Mouse (Mus musculus): ENCODE results near the gene Greb1.

Greb1 gene

DNA sequence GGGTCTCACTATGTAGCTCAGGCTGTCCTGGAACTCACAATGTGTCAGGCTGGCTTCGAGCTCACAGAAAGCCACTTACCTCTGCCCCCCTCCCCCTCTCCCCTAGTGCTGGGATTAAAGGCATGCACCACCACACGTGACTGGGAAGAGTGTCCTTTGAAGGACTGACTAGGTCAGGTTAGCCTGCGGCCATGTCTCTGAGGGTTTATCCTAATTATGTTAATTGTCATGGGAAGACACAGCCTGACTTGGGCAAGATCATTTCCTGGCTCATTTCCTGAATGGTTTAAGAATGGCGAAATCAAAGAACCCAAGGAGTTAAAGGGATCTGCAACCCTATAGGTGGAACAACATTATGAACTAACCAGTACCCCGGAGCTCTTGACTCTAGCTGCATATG, 105.9 kb downstream of the Greb1 start:
- no peak for DNase-seq (ENCODE audit: low spot score)

DNA sequence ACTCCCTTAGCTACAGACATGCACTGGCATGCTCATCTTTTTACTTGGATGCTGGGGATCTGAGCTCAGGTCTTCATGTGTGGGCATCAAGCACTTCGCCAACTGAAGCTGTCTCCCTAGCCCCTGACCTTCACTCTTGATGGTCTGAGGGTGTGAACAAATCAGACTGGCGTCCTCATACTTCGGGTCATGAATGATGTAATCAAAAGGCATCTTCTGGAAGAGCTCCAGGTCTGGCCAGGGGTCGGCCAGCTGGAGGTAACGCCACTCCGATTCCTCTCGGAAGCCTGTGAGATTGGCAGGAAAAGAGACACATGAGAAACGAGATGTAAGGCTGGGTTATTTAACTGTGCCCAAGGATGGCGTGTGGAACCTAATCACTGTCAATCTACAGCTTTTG, 110.1 kb downstream of the Greb1 start:
- DNase-seq (ENCODE audit: low spot score): no peak

DNA sequence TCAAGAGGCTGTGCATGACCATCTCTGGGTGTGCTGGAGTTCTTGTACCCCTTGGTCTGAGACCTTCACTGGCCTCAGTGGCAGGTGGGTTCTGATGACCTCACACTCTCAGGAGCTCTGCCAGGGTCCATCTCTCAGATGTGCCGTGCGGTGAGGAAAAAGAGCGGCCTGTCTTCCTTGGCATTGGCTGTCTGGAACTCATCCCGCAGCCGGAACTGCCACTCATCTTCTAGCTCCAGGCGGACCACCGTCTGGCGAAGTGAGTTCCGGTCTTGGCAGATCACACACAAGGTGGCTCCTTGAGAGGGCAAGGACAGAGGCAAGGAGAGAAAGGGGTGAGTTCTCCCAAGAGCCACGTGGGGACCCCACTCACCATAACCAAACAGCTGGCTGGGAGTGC, 128.4 kb downstream of the Greb1 start:
- no peak for DNase-seq (ENCODE audit: low spot score)

DNA sequence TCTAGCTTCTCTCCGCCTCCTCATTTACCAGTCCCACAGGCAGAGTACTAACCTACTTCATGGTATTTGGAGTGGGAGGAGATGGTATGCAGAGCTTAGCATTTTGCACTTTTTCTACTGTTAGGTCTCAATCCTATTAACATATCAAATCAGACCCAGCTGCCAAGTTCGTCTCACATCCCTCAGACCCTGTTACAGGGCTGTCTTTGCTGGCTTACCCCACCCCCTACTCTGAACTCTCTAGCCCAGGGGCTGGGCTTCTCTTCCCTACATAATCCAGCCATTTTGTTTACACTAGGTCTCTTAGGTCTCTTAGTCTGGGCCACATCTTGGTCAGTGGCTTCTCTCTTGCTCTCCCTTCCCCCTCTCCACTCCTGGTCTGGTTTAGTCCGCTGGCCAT, 131.5 kb downstream of the Greb1 start:
- no peak for DNase-seq (ENCODE audit: low spot score)

DNA sequence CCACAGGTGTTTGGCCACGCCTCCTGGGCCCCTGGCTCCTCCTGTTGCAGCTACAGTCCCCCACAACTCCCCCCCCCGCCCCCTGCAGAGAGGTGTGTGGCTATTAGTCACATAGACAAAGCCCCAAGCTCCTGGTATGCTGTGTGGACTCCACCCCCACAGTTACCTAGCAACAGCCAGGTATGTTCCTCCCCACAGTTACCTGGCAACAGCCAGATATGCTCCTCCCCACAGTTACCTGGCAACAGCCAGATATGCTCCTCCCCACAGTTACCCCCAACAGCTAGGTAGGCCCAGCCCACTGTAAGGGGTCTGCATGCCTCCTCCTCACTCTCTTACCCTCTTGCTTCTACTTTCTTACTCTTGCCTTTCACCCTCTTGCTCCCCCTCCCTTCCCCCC, 135.7 kb downstream of the Greb1 start:
- no peak for DNase-seq (ENCODE audit: low spot score)

DNA sequence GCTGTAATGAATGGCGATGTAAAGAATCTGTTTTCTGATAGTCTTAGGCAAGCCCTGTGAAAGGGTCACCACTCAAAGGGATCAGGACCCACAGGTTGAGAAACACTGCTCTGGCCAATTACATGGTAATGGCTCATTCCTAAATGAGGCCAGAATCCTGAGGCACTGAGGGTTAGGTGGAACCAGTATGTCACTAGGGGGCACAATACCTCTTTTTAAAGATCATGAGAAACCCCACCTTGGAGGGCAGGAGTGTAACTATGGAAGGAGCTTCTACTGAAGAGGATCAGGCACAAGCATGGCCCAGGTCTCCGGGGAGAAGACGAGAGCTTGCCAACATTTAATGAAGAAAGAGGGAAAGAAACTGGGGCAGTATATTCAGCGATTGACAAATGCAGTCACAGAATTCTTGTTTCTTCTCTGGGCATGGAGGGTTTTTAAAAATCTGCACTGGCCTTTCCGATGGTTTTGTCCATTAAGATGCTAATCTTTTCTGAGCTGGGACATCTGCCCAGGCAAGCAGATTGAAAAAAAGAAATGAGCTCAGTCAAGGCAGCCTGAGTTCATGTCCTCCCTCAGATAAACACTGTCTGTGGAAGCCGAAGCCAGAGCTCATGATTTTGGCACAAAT, 137.6 kb downstream of the Greb1 start:
- no peak for DNase-seq (ENCODE audit: low spot score)

DNA sequence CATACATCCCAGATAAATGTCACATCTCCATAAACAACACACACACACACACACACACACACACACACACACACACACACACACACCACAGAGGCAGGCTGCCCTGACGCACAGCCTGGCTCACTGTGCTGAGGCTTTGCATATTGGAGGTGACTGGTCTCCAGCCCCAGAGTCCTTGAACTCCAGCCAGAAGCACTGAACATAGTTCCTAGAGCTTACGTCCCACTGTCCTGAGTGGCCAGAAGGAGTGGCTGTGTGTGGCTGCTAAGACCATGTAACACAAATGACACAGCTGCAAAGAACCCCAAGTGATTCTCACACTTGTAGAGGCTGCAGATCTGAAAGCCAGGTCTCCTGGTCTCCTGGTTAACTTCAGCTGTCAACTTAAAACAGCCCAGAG, 138.8 kb downstream of the Greb1 start:
- DNase-seq (ENCODE audit: low spot score): no peak

DNA sequence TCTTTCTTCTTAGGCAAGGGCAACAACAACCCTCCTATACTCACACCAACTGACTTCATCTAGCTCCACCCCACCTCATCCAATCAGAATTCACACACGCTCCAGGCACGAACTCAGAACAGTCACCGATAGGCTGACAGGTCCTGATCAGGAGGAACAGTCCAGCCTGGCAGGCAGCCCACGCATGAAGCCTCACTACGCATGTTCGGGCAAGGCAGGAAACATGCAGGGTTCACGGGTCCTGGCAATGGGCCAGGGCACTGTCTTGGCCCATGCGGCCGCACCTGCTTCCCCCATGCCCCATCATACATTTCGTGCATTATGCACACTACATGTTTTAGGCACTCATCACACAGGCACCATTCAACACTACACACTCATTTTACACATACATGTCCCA, 139.2 kb downstream of the Greb1 start:
- DNase-seq (ENCODE audit: low spot score): no peak

DNA sequence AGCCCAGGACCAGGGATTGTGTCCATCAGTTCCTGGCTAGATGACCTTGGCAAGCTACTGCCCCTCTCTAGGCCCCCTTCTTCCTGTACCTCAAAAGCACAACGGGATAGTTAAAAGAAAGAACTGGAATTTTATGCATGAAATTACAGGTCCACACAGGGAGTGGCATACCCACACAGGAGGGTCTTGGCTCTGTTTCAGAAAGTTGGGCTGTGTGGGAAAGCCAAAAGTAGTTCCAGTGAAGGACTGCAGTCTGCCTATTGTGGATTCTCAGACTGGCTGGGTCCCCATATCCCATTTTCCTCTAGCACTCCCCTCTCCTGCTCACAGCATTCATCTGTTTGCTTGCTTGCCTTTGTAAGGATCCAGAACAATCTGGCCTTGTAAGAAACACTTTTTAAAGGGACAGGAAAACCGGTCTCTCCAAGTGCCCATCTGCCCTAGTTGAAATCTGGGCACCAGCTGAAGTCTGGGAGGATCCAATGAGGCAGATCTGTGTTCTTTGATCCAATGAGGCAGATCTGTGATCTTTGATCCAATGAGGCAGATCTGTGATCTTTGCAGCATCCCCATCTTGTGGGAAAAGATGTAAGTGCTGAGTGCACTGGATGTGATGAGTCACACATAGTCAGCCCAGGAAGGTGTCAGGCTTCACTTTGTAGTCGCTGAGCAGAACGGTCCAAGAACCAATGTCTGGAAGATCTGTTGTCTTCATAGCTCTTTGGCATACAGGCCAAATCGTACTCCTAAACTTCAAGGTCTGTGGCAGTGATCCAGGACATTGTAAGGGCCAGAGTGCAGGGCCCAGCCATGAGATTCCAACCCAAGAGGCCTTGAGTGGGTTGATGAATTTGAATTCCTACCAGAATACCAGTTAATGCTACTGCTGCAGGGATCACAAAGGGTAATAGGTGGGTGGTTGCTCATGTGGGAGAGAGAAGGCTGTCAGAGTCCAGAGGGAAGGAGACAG, 143.5 kb downstream of the Greb1 start:
- DNase-seq (ENCODE audit: low spot score): no peak

DNA sequence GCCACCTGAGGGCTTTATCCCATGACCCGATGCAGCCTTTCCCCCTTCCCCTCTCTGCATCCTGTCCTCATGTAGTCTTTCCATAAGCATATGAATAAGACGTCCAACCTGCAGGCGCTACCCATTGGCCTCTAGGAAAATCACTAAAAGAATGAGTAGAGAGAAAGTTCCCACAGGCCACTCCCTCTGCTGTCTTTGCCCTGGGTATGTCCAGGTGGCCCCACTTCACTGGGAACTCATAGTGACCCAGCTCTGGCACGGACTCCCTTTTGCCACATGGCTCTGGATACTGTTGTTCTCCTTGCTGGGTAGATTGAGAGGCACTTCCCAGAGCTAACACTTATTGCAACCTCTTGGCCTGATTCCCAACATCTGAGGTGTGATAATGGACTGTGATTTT, 145.1 kb downstream of the Greb1 start:
- DNase-seq (ENCODE audit: low spot score): no peak

DNA sequence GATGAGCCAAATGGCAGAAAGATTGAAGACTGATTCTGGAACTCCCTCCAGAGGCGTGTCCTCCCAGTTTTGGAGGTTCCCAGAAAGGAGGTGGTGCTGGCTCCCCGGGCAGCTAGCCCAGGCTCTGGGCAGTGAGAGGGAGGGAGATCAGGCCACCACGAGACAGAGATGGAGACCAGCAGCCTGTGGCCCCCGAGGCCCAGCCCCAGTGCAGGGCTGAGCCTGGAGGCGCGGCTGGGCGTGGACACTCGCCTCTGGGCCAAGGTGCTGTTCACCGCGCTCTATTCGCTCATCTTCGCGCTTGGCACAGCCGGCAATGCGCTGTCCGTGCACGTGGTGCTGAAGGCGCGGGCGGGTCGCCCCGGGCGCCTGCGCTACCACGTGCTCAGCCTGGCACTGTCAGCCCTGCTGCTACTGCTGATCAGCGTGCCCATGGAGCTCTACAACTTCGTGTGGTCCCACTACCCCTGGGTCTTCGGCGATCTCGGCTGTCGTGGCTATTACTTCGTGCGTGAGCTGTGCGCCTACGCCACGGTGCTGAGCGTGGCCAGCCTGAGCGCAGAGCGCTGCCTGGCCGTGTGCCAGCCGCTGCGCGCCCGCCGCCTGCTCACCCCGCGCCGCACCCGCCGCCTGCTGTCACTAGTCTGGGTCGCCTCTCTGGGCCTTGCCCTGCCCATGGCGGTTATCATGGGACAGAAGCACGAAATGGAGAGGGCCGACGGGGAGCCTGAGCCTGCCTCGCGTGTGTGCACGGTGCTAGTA, 147.2 kb downstream of the Greb1 start, which contains the start of gene Ntsr2:
Gene Ntsr2, plus strand, starts transcription at position 51 of the 762 bp plus-strand sequence.
- DNase-seq (ENCODE audit: low spot score): no peak

DNA sequence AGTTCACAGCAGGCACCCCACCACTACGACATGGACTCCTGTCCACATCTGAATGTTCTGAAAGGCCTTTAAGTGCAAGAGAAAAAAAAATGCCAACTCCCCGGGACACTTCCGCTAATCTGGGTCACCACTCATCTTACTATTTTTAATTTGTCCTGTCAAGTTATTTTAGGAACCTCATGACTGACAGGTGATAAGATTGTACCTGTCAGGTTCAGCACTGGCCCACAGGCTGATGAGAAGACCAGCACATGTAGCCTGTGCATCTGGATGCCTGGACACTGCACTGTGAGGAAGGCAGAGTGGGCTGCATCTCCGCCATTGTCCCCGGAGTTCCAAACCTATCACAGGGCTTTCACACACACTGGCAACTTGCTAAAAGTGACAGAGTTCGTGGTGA, 150.9 kb downstream of the Greb1 start:
- DNase-seq (ENCODE audit: low spot score): no peak

DNA sequence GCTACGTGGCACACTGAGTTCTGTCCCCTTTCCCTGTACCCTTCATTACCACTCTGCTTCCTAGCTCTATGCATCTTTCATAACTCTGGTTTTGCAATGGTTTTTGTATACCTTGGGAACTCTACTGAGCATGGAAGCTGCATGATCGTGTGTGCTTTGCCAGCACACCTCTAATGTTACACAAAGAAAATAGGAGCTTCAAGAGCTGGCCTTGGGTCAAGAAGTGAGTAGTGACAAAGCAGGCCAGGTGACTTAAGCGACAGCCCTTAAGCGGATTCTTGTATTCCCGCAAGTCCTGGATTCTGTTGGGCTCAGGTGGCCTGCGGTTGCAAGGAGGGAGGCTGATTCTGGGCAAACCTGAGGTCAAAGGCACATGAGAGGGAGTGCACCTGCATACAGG, 152.4 kb downstream of the Greb1 start:
- no peak for DNase-seq (ENCODE audit: low spot score)

DNA sequence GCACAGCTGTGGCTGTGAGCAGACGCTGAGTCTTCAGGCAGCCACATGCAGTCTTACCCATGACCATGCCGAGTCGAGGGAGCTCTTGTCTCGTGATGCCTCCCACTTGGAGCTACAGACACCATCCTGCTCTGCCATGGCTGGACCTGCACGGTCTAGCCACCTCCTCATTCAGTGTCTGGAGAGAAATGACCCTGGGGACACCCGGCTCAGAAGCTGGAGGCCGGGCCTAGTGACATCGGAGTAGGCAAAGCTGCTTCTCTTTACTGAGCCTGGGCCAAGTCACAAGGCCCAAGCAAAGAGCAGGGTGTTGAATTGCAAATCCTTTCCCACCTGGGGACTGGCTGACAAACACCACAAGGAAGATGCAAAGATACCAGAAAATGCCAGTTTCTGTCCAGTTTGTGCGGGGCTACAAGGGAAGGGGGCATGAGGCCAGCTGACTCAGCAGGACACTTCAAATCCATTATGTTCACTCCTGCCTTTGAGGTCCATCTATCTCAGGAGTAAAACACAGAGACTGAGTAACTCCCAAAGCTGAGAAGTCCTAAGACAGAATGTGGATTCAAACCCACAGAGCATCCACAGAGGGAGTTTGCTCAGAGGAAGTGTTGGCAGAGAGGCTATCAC, 153.8 kb downstream of the Greb1 start:
- DNase-seq (ENCODE audit: low spot score): no peak

DNA sequence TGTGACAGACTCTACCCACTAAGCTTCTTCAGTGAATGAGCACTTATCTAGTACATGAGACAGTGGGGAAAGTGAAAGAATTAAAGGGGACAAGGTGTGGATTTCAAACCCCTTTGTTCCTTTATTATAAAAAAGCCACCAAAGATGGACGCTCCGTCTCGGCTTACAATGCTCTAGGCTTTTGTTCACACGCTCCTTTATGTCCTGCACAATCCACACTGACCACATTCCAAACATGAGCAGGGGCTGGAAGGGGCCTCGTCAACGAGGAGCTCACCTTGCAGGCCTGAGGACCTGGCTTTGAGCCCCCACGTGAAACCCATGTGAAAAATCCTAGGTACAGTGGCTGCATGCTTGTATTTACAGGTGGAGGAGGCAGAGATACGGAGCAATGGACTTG, 156.0 kb downstream of the Greb1 start:
- DNase-seq (ENCODE audit: low spot score): no peak

DNA sequence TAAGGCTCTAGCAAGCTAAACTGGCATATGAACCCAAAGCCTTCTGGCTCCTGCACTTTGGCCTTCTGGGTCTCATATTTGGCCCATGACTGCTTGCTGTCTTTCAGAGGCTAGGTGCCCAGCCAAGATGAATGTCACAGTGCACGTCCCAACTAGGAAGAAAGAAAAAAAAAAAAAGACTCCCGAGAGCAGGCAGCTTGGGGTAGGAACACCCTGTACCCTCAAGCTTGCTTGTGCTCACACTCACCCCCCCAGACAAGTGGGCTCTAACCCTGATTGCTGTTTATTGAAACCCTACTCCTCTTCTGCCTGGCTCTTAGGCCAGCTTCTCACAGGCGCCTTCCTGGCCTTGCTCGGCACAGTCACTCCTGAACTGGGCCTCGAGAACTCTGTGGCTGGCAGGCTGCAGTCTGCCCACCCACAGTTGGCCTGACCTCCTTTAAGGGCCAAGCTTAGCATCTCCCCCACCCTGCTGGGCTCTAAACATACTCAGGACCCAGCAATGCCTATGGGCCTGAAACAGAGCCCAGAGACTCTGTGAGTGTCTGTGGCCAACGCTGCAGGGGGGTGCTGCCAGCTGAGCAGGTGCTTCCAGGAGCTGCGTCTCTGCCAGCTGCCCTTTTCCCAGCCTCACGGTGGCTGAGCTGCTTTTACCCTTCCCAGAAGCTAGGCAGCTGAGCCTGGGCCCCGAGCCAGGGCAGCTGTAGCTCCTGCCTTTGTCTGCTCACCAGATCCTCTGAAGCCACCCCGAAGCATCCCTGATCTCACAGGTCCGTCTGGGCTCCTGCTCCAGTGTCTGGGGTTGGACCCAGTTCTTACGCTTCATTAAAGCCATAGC, 157.0 kb downstream of the Greb1 start:
- no peak for DNase-seq (ENCODE audit: low spot score)

DNA sequence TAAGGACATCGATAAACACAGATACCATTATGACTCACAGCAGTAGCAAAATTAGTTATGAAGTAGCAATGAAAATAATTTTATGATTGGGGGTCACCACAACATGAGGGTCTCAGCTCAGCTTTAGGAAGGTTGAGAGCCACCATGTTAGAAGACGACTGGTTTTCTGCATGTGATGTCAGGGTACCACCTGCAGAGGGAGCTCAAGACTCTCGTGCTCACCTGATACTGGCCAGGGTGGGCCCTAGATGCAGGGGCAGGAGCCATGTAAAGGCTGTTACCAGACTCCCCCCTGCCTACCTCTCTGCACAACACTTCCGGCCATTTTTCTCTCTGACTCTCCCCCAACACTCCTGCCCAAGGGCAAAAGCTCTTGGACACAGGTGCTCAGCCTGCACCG, 158.7 kb downstream of the Greb1 start:
- no peak for DNase-seq (ENCODE audit: low spot score)

DNA sequence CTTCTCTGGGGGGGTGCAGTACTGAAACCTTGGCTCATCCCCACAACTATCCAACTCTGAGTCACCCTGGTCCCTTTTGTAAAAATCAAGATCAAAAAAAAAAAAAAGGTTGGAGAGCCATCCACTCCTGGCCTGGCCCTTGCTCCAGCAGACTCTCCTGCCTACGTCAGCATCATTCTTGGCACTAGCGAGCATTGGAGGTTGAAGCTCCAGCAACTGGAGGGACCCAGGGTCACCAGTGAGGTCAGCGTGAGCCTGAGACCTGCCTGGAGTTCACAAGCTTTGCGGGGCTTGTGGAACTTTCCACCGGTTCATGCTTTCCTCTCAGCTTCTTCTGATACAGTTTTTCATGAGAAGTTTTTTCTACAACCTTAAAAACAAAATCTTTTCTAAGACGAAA, 160.6 kb downstream of the Greb1 start:
- no peak for DNase-seq (ENCODE audit: low spot score)

DNA sequence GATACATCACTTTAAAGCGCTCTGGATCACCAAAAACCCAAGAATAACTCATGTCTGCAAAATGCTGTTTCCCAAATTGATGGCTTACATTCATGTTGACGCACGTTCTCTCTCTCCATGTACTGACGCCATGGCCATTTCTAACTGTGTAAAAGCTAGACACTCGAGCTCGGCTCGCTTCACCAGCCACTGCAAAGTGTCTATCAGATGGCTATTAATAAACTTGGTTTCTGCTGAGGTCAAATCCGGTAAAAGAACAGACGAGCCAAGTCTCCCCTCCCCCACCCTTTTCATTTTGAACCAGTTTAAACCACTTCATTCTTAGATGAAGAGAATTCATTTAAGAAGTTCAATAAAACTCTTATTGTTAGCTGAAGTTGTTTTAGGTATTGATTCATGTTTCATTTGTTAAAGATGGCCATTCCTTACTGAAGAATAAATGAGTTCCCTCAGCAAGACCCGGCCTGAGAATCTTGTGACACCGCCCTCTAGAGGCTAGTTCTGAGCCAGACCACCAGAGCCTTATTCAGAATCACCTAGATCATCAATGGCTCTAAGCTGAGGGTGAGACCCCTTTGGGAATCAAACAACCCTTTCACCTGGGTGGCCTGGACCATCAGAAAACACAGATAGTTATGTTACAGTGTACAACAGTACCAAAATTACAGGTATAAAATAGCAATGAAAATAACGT, 161.5 kb downstream of the Greb1 start:
- no peak for DNase-seq (ENCODE audit: low spot score)

DNA sequence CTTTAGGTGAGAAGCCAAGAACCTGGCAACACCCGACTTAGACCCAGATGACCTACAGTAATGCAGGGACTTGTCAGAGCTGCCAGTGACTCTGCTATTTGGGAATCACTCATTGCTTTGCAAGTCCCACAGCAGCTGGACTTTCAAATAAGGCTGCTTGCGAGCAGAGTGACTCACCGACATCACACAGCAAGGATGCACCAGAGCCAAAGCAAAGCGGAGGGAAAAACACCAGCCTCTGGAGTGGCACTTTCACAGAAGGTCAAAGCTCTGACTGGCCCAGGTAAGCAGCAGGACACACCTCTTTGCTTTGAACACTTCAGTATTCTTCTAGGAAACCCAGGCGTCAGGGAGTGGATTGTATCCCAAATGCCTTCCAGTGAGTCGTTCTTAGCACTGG, 164.9 kb downstream of the Greb1 start:
- DNase-seq (ENCODE audit: low spot score): no peak
